Mouse (Mus musculus): ENCODE measurements at regions not wholly inside any gene's neighbourhood (a gene's known extent, or its start where the extent isn't known, plus 50 kb on each side); places are given as distances from the start of the nearest gene placed in this dataset.

GRCm38 (mm10) chr8:126706247-126706646 is 112.5 kb upstream of the Irf2bp2 start:
- no peak for DNase-seq

- DNase-seq = no peak
These were observed 111.6 kb upstream of the Irf2bp2 start for GRCm38 (mm10) chr8:126705391-126705790.

GRCm38 (mm10) chr8:126704706-126705105 is 110.9 kb upstream of the Irf2bp2 start:
- DNase-seq = no peak

GRCm38 (mm10) chr8:126703546-126703945 is 109.8 kb upstream of the Irf2bp2 start:
- DNase-seq = no peak

GRCm38 (mm10) chr8:126702294-126702693 is 108.5 kb upstream of the Irf2bp2 start:
- no peak for DNase-seq

GRCm38 (mm10) chr8:126699389-126699775 is 105.6 kb upstream of the Irf2bp2 start:
- DNase-seq = no peak

- DNase-seq = peak; percentile 67
These were observed 105.0 kb upstream of the Irf2bp2 start for GRCm38 (mm10) chr8:126698601-126699388.

- DNase-seq = no peak
These were observed 102.7 kb upstream of the Irf2bp2 start for GRCm38 (mm10) chr8:126696346-126697010.

- peak; percentile 60 for DNase-seq
These were observed 100.6 kb upstream of the Irf2bp2 start for GRCm38 (mm10) chr8:126694370-126694769.

- DNase-seq = no peak
These were observed 99.9 kb upstream of the Irf2bp2 start for GRCm38 (mm10) chr8:126693642-126694041.

GRCm38 (mm10) chr8:126692711-126693110 is 98.9 kb upstream of the Irf2bp2 start:
- no peak for DNase-seq

- DNase-seq = peak; percentile 78
These were observed 98.5 kb upstream of the Irf2bp2 start for GRCm38 (mm10) chr8:126692263-126692662.

- DNase-seq = no peak
These were observed 94.7 kb upstream of the Irf2bp2 start for GRCm38 (mm10) chr8:126688450-126688849.

GRCm38 (mm10) chr8:126688014-126688413 is 94.2 kb upstream of the Irf2bp2 start:
- no peak for DNase-seq

- DNase-seq = no peak
These were observed 93.0 kb upstream of the Irf2bp2 start for GRCm38 (mm10) chr8:126686827-126687226.

- no peak for DNase-seq
These were observed 91.6 kb upstream of the Irf2bp2 start for GRCm38 (mm10) chr8:126685365-126685764.

- DNase-seq = no peak
These were observed 90.2 kb upstream of the Irf2bp2 start for GRCm38 (mm10) chr8:126683950-126684349.

GRCm38 (mm10) chr8:126683555-126683947 is 89.8 kb upstream of the Irf2bp2 start:
- DNase-seq = no peak

- DNase-seq = no peak
These were observed 89.2 kb upstream of the Irf2bp2 start for GRCm38 (mm10) chr8:126682817-126683554.

GRCm38 (mm10) chr8:126681948-126682651 is 88.3 kb upstream of the Irf2bp2 start:
- peak; percentile 57 for DNase-seq

- DNase-seq = no peak
These were observed 84.4 kb upstream of the Irf2bp2 start for GRCm38 (mm10) chr8:126678004-126678751.

GRCm38 (mm10) chr8:126675153-126675552 is 81.4 kb upstream of the Irf2bp2 start:
- DNase-seq = no peak
